Comparison of ENCODE assay signal across 28 mouse cellular contexts in genomic region chr6:41057653-41058052, GRCm38 (mm10). TPM values are rescaled to one million over a fixed set of nuclear protein-coding genes. Genes with fewer than 3 reads are reported as not detected.
DNase-seq lines count a peak whose midpoint lies in the region; TF ChIP-seq lines count a peak whose summit lies in the region.
"Had no signal": no experiment of that assay in that cellular context is flagged by ENCODE, and none has a peak within 500 bp of the region (broad histone marks: within the 10 kb centered on the region; RNA-seq: fewer than 3 reads in every experiment).

No protein-coding gene starts in this region.

- no peaks in the 10 kb centered on the region for H3K36me3 ChIP-seq in thymus, adult 2 months (ENCODE audit: control insufficient read depth, insufficient read depth, low read length)
- H3K36me3 ChIP-seq: forebrain, embryonic 10.5 days; G1E; limb, embryonic 10.5 days; neural tube, embryonic 15.5 days had no signal

- TF ChIP-seq POLR2A in thymus, adult 2 months (IDR thresholded peaks at IDR 0.05; ENCODE audit: control insufficient read depth, extremely low read depth, insufficient read depth, low read length, poor library complexity): no peak

- peaks cover 2% of the 10 kb centered on the region for H3K4me1 ChIP-seq in thymus, adult 2 months (replicated peaks; ENCODE audit: control insufficient read depth, insufficient read depth, low read length)
- H3K4me1 ChIP-seq: forebrain, embryonic 10.5 days; limb, embryonic 10.5 days; neural tube, embryonic 15.5 days had no signal

- peak overlapping the region; percentile 91 for H3K27ac ChIP-seq in thymus, adult 2 months (ENCODE audit: control insufficient read depth, insufficient read depth, low read length)
- H3K27ac ChIP-seq: forebrain, embryonic 10.5 days; kidney, postnatal 0 days; limb, embryonic 10.5 days; neural tube, embryonic 15.5 days; stomach, postnatal 0 days had no signal

- TF ChIP-seq CTCF in thymus, adult 2 months (IDR thresholded peaks at IDR 0.05; ENCODE audit: borderline replicate concordance, control insufficient read depth, extremely low read depth, insufficient read depth, low read length, poor library complexity): no peak

- WGBS in thymus, adult 2 months: 38% methylated on average over 5 of the region's 5 CpGs

- intact Hi-C loops in heart, postnatal 10 days (cut with DNase I): no loop called here

- peak overlapping the region; percentile 4; the same call in 1 of the 2 replicates for H3K4me3 ChIP-seq in thymus, adult 2 months (ENCODE audit: control insufficient read depth, insufficient read depth, low read length)
- H3K4me3 ChIP-seq: forebrain, embryonic 10.5 days; limb, embryonic 10.5 days; neural tube, embryonic 15.5 days had no signal

- DNase-seq in frontal cortex, postnatal 36 days (ENCODE audit: low spot score in 2 of 2): peak; percentile 31 to 55
- DNase-seq in frontal cortex, postnatal 14 days (ENCODE audit: low spot score in 2 of 2): no peak
- peak; percentile 5 to 12 for DNase-seq in heart, postnatal 10 days
- no peak for DNase-seq in heart, adult 11 months
- no peak for DNase-seq in thymus, adult 2 months
- no peak for DNase-seq in thymus, postnatal 14 days
- no peak for DNase-seq in cerebellum, adult 9-10 months
- DNase-seq: adrenal gland, postnatal 10 days; cerebellum, adult 11 months; cerebellum, postnatal 25 days; kidney, adult 11 months; liver, postnatal 0 days; lung, postnatal 10 days; thymus, postnatal 25 days had no signal

- no peaks in the 10 kb centered on the region for H3K27me3 ChIP-seq in thymus, adult 2 months (ENCODE audit: control insufficient read depth, insufficient read depth, low read length)
- H3K27me3 ChIP-seq: neural tube, embryonic 15.5 days had no signal

RNA-seq across cellular contexts. Expression of gene 2210010C04Rik, which starts 22.3 kb away (rescaled TPM):
- total RNA-seq in heart, postnatal 10 days (2021): not detected
- polyA plus RNA-seq in thymus, adult 2 months (2012; rRNA removed): 0.27 TPM in 2 replicates
- total RNA-seq: adrenal gland, postnatal 10 days; G1E; gastrocnemius, adult 18-20 months; layer of hippocampus, postnatal 14 days; megakaryocyte-erythroid progenitor cell, adult 5-6 weeks had no signal
- polyA plus RNA-seq: forebrain, embryonic 10.5 days; G1E; hindbrain, embryonic 11.5 days; kidney, postnatal 0 days; limb, embryonic 10.5 days; liver, postnatal 0 days; midbrain, embryonic 16.5 days; neural tube, embryonic 15.5 days had no signal

RNA-seq across cellular contexts. Expression of gene Gm2663, which starts 58.4 kb away (rescaled TPM):
- not detected for total RNA-seq in heart, postnatal 10 days (2021)
- polyA plus RNA-seq in thymus, adult 2 months (2012; rRNA removed): not detected in 2 replicates
- total RNA-seq: adrenal gland, postnatal 10 days; G1E; gastrocnemius, adult 18-20 months; layer of hippocampus, postnatal 14 days; liver, adult 2 months; megakaryocyte-erythroid progenitor cell, adult 5-6 weeks had no signal
- polyA plus RNA-seq: activated CD4-positive, CD25-positive, alpha-beta regulatory T cell, adult 4 months; forebrain, embryonic 10.5 days; G1E; gonadal fat pad, adult 2 months; hindbrain, embryonic 11.5 days; limb, embryonic 10.5 days; liver, adult 2 months; liver, postnatal 0 days; midbrain, embryonic 16.5 days; neural tube, embryonic 15.5 days had no signal

Comparison
In these comparisons a context has a peak if more than half of its experiments do, and no peak if none do; other contexts are left out.
1. DNase-seq: peak in frontal cortex, postnatal 36 days (2 of 2) and heart, postnatal 10 days (2 of 2); none in frontal cortex, postnatal 14 days (0 of 2), heart, adult 11 months (single experiment), thymus, adult 2 months (single experiment), thymus, postnatal 14 days (single experiment) and cerebellum, adult 9-10 months (single experiment).